Mouse (Mus musculus): ENCODE measurements at regions not wholly inside any gene's neighbourhood (a gene's known extent, or its start where the extent isn't known, plus 50 kb on each side); places are given as distances from the start of the nearest gene placed in this dataset.
"Not testable (repeated sequence)": the region's sequence is repeated elsewhere in the genome, so short reads cannot be mapped to it uniquely, and the experiment has no call there.

DNA sequence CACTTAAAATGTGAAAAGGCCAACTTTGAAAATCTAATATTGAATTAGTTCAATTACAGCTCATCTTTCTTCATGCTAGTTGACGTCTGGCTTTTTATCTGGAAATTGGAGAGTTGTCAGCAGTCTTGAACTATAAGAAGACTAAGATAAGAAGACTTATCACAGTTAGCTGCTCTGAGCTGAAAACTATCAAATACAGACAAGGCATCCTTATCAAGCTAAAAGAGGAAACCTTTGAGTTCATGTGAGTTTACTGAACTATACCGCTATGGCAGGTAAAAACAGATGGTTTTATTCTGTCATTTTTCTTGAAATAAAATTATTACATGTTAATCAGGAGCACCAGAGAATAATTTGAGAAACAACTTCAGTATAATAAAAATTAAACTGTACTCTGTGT is 735.2 kb upstream of the Marcks start:
- no peak for DNase-seq (ENCODE audit: low spot score in 2 of 2)

GRCm38 (mm10) chr10:37861001-37861400 is 722.3 kb upstream of the Marcks start:
- DNase-seq (ENCODE audit: low spot score in 2 of 2) = no peak

DNA sequence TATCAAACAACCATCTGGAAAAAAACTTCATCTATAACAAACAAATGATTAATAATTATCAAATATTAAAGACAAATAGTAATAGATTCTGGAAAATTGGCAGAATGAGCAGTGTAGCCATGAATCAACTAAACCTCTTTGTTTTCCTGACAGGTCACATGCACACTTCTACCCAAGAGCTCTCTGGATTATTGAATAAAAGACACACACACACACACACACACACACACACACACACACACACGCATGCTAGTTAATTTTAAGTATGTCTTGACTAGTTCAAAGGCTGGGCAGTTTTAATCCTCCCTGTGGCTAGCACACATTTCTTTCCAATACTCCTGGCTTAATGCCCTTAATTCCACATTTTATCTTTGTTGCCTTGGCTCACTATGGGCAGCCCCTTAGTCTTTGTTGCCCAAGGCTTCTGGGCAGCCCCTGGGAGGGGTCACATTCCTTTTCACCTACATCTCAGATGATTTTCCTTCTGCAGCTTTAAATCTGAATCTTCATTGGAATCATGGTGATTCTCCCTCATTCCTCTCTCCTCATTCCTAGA is 710.6 kb upstream of the Marcks start:
- no peak for DNase-seq (ENCODE audit: low spot score in 2 of 2)

DNA sequence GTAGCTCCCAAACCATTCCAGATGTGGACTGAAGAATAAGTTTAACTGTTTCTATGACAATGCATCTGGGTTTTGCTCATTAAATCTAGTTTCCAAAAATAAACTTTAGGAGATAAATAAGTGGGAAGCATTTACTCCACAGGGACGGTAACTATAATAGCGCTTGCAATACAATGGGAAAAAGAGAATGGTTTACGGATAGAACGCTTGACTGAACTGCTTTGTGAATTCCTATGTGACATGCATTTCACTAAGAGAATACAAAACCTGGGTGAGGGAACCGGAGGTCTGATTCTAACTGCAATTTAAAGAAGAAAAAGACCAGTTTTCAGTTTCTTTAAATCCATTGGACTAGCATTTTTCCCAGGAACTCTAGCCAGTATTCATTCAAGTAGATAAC is 704.1 kb upstream of the Marcks start:
- DNase-seq (ENCODE audit: low spot score in 2 of 2) = no peak

DNA sequence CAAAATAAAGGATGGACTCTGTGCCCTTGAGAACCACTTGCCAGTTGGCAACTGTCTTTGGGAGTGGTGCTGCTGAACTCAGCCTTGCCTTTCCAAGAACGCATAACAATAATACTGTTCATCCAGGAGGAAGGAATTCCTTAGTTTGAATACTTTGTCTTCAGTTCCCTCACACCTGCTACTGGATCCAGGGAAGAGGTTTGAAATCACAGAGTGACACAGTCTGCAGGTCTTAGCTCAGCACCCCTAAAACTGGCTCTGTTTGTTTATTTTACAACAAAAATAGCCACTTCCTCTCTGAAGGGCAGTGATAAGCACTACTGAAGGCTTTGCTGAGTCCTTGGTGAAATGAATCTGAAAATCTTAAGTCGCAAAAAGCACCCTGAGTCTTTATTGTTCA is 703.1 kb upstream of the Marcks start:
- DNase-seq (ENCODE audit: low spot score in 2 of 2) = no peak

GRCm38 (mm10) chr10:37837721-37838120 is 699.0 kb upstream of the Marcks start:
- DNase-seq (ENCODE audit: low spot score in 2 of 2) = no peak

DNA sequence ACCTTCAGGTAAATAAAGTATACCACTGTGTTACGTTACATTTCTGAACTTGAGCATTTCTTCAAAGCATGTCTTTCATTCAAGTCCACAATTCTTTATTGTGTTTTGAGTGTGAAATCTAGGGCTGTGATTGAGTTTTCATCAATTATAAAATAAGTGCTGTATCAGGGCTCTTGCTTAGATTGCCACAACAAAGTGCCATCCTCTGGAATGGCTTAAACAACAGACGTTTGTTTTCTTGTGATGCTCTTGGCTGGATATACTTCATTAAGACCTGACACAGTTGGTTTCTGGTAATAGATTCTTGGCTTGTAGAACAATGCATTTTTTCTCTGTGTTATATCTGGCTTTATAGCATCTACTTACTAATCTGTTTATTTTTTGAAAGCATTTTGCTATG is 674.3 kb upstream of the Marcks start:
- DNase-seq (ENCODE audit: low spot score in 2 of 2) = no peak

GRCm38 (mm10) chr10:37812405-37812851 is 673.7 kb upstream of the Marcks start:
- DNase-seq (ENCODE audit: low spot score in 2 of 2) = peak; percentile 20 to 38

DNA sequence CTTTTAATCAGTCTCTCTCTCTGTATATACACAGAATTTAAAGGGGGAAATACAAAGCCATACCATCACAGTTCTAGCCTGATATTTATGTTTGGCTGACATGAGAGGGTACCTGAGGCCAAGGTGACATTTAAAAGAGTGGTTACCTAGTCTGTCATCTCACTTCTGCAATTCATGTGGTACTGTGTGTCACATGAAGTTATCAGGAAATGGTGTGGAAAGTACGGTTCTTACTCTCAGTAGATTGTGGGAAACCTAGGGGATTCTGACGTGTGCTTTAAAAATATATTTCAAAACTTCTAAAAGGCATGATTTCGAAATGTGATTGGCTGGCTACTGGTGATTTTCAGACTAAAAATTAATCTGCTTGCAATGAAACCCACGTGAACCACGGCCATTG is 673.1 kb upstream of the Marcks start:
- DNase-seq (ENCODE audit: low spot score in 2 of 2) = no peak

GRCm38 (mm10) chr10:37803225-37803805 is 664.6 kb upstream of the Marcks start:
- DNase-seq (ENCODE audit: low spot score in 2 of 2) = no peak

- no peak for DNase-seq (ENCODE audit: low spot score in 2 of 2)
These were observed 660.7 kb upstream of the Marcks start for GRCm38 (mm10) chr10:37799397-37799796.

DNA sequence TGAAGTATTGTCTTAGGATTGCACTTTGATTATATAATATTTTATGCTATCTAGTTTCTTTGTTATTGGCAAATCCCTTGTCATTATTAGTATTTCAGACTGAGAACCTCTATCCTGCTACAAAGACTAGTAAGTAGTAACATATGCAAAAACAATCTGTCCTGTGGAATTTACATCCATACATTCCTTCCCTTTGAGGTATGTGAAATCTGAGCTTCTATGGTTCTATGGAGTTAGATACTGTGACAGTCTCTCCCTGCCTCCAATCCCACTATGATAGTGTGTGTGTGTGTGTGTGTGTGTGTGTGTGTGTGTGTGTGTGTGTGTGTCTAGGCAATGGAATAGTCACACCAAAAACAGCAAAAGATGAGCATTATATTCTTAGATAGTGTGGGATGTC is 659.6 kb upstream of the Marcks start:
- no peak for DNase-seq (ENCODE audit: low spot score in 2 of 2)

- no peak for DNase-seq (ENCODE audit: low spot score in 2 of 2)
These were observed 659.0 kb upstream of the Marcks start for GRCm38 (mm10) chr10:37797701-37798100.

GRCm38 (mm10) chr10:37792878-37793277 is 654.2 kb upstream of the Marcks start:
- no peak for DNase-seq (ENCODE audit: low spot score in 2 of 2)

GRCm38 (mm10) chr10:37788049-37788448 is 649.3 kb upstream of the Marcks start:
- no peak for DNase-seq (ENCODE audit: low spot score in 2 of 2)

DNA sequence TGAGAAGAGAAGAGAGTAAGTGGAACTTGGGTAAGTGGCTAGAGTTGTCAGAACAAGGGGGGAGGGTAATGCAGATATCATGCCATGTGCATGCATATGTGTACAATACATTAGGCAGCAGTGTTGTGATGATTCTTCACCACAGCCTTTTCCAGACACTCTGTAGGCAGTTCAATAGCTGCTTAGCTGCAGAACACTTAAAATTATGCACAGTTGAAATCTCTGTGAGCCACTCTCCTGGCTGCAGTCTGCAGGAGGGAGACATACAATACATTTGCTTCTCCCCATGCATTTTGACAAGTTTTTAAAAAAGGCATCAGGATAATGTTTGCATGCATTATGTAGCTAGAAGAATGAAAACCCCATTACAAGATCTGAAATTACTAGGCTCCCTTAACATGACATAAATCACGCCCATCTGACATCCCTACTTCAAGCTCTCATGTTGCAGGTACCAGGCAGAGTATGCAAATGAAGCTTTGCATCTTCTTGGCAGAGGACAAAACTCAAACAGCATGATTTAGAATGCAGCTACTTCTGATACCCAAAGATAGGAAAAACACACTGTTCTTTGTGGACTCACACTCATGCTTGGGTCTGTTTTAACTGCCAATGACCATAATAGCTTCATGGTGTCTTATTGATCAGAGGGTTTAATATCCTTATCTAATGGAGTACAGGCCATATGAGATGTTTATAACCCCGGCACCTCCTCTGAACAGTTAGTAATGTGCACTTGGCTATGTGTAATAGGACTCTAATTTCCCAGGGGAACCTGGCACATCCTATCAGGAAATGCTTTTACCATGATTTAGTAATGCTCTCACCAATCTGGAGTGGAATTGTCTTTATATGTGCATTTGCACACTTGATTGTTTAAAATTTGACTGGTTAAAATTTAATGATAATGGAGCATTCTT is 640.9 kb upstream of the Marcks start:
- no peak for DNase-seq (ENCODE audit: low spot score in 2 of 2)

DNA sequence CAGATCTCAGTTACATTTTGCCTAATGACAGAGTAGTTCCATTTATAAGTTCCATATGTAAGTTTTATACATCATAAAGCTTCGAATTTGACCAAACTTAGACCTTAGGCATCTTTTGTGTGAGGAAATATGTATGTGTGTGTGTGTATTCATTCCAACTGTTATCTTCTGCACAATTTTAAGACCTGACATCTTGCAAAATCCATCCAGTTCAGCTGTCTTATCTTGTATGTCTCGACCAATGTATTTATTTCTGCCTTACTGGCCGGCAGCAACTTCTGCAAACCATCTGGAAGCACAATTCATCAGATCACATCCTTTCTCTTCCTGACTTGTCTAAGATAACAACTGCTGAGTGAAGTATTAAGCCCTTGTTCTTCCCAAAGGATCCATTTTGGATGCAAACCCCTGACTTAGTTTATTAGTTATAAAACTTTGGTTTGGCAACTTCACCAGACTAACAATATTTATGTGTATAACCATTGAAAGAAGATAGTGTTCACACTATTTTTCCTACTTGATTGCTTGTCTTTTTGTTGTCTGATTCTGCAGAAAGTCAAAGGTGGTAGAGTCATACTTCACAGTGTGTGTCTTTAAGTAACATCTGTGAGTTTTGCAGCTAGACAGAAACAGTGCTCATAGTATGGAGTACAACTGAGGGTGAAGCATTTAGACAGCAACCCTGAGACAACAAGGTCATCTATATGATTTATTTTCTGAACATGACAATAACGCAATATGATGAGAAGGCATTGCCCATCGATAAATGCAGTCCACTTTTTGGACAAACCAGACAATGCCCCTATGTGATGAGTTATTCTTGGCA is 622.0 kb upstream of the Marcks start:
- DNase-seq (ENCODE audit: low spot score in 2 of 2) = no peak

- DNase-seq (ENCODE audit: low spot score in 2 of 2) = no peak
These were observed 602.9 kb upstream of the Marcks start for GRCm38 (mm10) chr10:37741581-37741980.

DNA sequence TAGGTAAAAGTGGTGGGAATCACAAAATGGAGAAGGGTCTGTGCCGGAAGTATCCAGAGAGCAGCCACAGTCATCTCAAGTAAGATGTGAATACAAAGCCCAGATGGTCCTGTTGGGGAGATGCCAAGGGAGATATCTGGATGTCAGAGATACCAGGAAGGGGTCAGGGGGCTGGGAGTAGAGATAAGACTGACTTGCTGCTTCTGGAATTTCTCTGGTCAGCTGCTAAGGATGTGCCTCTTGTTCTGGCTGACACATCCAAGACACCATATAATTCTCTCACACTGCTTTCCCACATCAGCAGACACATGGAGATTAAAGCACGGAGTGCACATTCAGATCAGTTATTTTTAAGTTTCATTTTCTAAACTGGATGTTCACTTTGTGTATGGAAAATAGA is 600.3 kb upstream of the Marcks start:
- DNase-seq (ENCODE audit: low spot score in 2 of 2) = no peak

GRCm38 (mm10) chr10:37725609-37726008 is 586.9 kb upstream of the Marcks start:
- DNase-seq (ENCODE audit: low spot score in 2 of 2) = no peak

DNA sequence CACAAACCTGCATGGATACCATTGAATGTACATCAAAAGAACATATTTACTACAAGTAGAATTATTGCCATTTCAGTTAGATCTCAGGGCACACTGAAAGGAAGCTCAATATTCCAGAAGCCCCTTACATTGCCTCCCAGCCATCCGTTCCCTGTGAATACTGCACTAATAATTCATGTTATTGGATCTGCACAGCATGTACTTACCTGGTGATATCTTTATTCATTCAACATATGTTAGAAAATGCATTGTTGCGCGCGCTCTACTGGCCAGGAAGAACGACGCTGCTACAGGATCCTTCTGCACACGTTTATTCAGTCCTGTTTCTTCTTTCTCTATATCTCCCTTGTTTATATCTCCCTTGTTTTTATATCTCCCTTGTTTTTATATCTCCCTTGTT is 586.3 kb upstream of the Marcks start:
- not testable (repeated sequence) for DNase-seq (ENCODE audit: low spot score in 2 of 2)

- DNase-seq (ENCODE audit: low spot score in 2 of 2) = no peak
These were observed 582.0 kb upstream of the Marcks start for GRCm38 (mm10) chr10:37720748-37721147.
